Mouse (Mus musculus) MN1 (cell line): ENCODE measurements around the gene Tcf12.

Source experiments
- DNase-seq: peaks from one replicate; pipeline ENCODE4 v3.0.0-alpha.2; 2016; ENCODE audit warnings: low spot score

Tcf12 gene

GRCm38 (mm10) chr9:71804116-71804515, 307.6 kb downstream of the Tcf12 start:
- no peak for DNase-seq

GRCm38 (mm10) chr9:71803281-71803680, 308.4 kb downstream of the Tcf12 start:
- no peak for DNase-seq

- DNase-seq = no peak
Observed at GRCm38 (mm10) chr9:71799598-71799997, 312.1 kb downstream of the Tcf12 start.

GRCm38 (mm10) chr9:71798176-71798575, 313.5 kb downstream of the Tcf12 start:
- DNase-seq = no peak
